Mouse (Mus musculus): ENCODE measurements around the gene Ceacam15.
A peak's percentile ranks its signal among the peaks of the same experiment; 100 is the strongest.

- peak; percentile 89 for TF ChIP-seq CTCF (IDR thresholded peaks at IDR 0.05; ENCODE audit: low read depth)
- no peak for TF ChIP-seq EP300 (IDR thresholded peaks at IDR 0.05; ENCODE audit: low read depth)
Measured at GRCm38 (mm10) chr7:16629598-16630296, 45.8 kb downstream of the Ceacam15 start.

All from liver, postnatal 0 days (tissue).